Mouse (Mus musculus): Measurements from ENCODE around the gene Nr5a2.

DNA sequence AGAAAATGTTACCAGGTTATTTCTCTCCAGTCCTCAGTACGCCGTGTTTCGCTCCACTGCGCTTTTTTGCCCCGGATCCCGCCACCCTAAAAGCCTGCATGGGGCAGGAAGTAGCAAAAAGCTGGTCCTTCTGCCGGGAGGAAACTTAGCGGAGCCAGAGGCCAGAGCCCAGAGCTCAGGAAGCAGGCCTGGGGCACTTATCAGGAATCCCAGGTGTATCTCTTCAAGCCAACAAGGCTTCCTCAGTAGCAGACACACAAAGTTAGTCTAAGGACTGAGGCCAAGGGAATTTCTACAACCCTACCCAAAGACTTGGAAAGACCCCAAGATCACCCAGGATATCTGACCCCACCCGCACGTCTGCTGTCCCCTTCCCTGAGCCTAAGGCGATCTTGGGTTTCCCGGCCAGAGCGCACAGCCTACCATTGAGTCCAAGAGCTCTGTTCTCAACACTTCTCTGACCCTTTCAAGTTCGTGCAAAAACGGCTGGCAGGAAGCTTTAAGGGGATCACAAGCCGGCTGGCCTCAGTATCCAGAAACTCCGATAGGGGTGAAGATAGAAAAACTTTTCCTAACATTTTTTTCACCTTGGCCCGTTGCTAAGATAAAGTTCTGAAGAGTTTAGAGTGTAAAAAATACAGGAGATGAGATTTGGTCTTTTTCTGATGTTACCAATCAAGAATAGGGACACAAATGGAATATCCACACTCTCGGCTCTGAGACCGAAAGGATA lies 12.7 kb downstream of the Nr5a2 start:
- TF ChIP-seq CTCF (IDR thresholded peaks at IDR 0.05; ENCODE audit: borderline replicate concordance, extremely low read depth, insufficient read depth, insufficient read length) (no peak), POLR2A (IDR thresholded peaks at IDR 0.05; ENCODE audit: borderline replicate concordance, extremely low read depth, insufficient read depth, insufficient read length, poor library complexity, severe bottlenecking) (no peak)

Data from brain, embryonic 14.5 days (tissue).